Mouse (Mus musculus): ENCODE data around the gene Prepl. TPM values are rescaled to one million over a fixed set of nuclear protein-coding genes. Genes with fewer than 3 reads are reported as not detected.

Prepl gene
- polyA plus RNA-seq, 1 experiment from 2014 or later, result 23.8 TPM

DNA sequence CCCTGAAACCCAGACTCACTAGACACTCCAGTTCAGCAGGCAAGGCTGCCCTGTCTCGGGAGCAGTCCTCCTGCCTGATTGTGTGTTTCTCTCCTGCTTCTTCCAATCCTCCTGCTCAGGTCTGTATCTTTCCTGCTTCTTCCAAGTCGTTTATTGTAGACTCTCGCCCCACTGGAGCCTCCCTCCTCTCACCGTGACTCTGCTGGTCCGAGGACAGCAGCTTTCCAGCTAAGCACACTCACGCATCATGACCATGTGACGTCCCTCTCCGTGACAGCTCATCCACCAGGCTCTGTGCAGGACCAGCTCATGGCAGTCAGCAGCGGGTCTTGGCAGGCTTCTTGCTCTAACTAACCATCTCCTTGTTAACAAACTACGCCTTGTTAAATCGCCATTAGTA is 56.0 kb downstream of the Prepl start:
- Histone ChIP-seq H3K9me3 (no peaks in the 10 kb centered on the region), H3K27ac (no peak overlapping the region), H3K4me2 (no peak overlapping the region; the same call in 1 of the 2 replicates), H3K36me3 (no peaks in the 10 kb centered on the region), H3K9ac (no peak overlapping the region), H3K27me3 (no peaks in the 10 kb centered on the region), H3K4me1 (peaks cover 5% of the 10 kb centered on the region; the same call in 1 of the 2 replicates), H3K4me3 (no peak overlapping the region)
- 37% methylated on average over 11 of the region's 11 CpGs for WGBS
- peak; percentile 31; the same call in 1 of the 2 replicates for ATAC-seq (ENCODE audit: borderline replicate concordance, extremely low read depth, low FRiP score, low TSS enrichment)

- H3K9me3 ChIP-seq, result no peaks in the 10 kb centered on the region
- H3K4me3 ChIP-seq, result no peak overlapping the region
- WGBS, result 76% methylated on average over 3 of the region's 3 CpGs
- no peaks in the 10 kb centered on the region for H3K36me3 ChIP-seq
- H3K27me3 ChIP-seq, result no peaks in the 10 kb centered on the region
- H3K4me1 ChIP-seq, result peaks cover 5% of the 10 kb centered on the region; the same call in 1 of the 2 replicates
- H3K27ac ChIP-seq, result no peak overlapping the region
- H3K9ac ChIP-seq, result no peak overlapping the region
- no peak for ATAC-seq (ENCODE audit: borderline replicate concordance, extremely low read depth, low FRiP score, low TSS enrichment)
- H3K4me2 ChIP-seq, result no peak overlapping the region
Measured at GRCm38 (mm10) chr17:85033087-85033486, 57.0 kb downstream of the Prepl start.

- ATAC-seq (ENCODE audit: borderline replicate concordance, extremely low read depth, low FRiP score, low TSS enrichment), result no peak
- H3K36me3 ChIP-seq, result no peaks in the 10 kb centered on the region
- H3K9ac ChIP-seq, result no peak overlapping the region
- no peak overlapping the region for H3K27ac ChIP-seq
- WGBS, result 50% methylated on average over 5 of the region's 5 CpGs
- H3K9me3 ChIP-seq, result no peaks in the 10 kb centered on the region
- no peak overlapping the region for H3K4me3 ChIP-seq
- peaks cover 5% of the 10 kb centered on the region; the same call in 1 of the 2 replicates for H3K4me1 ChIP-seq
- no peak overlapping the region for H3K4me2 ChIP-seq
- no peaks in the 10 kb centered on the region for H3K27me3 ChIP-seq
Measured at GRCm38 (mm10) chr17:85030651-85031050, 59.4 kb downstream of the Prepl start.

DNA sequence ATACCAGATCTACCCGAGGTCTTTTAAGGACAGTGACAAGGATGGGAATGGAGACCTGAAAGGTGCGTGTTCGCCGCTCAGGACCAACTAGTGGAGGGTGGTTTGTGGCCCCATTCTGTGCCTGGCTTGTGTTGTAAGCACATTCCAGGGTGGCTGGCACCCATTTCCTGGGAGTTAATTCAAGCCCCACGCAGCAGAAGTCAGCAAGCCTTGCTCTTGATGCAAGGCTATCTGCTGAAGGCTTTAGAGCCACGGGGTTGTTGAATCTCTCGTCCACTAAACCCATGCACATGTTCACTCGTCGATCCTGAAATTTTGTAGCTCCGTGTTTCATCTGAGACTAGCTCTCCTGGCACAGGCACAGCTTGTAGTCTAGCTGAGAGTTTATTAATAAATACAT is 61.2 kb downstream of the Prepl start:
- WGBS, result 90% methylated on average over 10 of the region's 10 CpGs

DNA sequence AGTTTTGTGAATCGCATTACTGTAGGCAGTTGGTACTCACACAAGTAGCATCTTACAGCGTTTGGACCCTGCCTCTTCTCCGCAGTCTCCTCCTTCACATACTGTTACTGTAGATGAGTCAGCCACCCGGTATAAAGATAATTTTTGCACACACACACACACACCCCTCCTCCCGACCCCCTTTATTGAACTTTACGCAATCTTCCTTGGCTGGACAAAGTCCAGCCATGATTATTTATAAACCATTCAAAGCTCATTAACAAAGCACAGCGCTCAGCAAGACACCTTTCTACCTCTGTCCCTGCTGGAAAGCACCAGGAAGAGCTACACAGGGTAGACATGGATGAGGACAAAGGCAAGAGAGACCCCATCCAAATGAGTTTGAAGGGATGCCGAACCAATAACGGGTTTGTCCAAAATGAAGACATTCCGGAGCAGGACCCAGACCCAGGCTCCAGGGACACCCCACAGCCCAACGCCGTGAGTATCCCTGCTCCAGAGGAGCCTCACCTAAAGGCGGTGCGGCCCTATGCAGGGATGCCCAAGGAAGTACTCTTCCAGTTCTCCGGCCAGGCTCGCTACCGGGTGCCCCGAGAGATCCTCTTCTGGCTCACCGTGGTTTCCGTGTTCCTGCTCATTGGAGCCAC is 61.8 kb downstream of the Prepl start, which contains the start of gene Slc3a1:
Gene Slc3a1, plus strand, starts transcription at position 284 of the 647 bp plus-strand sequence.
- 86% methylated on average over 20 of the region's 20 CpGs for WGBS
- H3K27ac ChIP-seq, result no peak within 1 kb of the TSS

More for the DNA sequence above, 61.2 kb downstream of the Prepl start:
- no peak overlapping the region for H3K4me2 ChIP-seq
- ATAC-seq (ENCODE audit: borderline replicate concordance, extremely low read depth, low FRiP score, low TSS enrichment), result no peak
- H3K9ac ChIP-seq, result no peak overlapping the region
- H3K27me3 ChIP-seq, result no peaks in the 10 kb centered on the region
- H3K4me3 ChIP-seq, result no peak overlapping the region
- H3K27ac ChIP-seq, result no peak overlapping the region
- peaks cover under 1% of the 10 kb centered on the region for H3K4me1 ChIP-seq
- no peaks in the 10 kb centered on the region for H3K9me3 ChIP-seq
- no peaks in the 10 kb centered on the region for H3K36me3 ChIP-seq

GRCm38 (mm10) chr17:85027247-85027646 is 62.8 kb downstream of the Prepl start:
- H3K9me3 ChIP-seq, result no peaks in the 10 kb centered on the region
- H3K27me3 ChIP-seq, result no peaks in the 10 kb centered on the region
- no peaks in the 10 kb centered on the region for H3K36me3 ChIP-seq
- H3K4me2 ChIP-seq, result no peak overlapping the region
- H3K9ac ChIP-seq, result no peak overlapping the region
- ATAC-seq (ENCODE audit: borderline replicate concordance, extremely low read depth, low FRiP score, low TSS enrichment), result no peak
- 62% methylated on average over 3 of the region's 3 CpGs for WGBS
- no peak overlapping the region for H3K4me3 ChIP-seq
- H3K4me1 ChIP-seq, result no peaks in the 10 kb centered on the region; the same call in 1 of the 2 replicates
- H3K27ac ChIP-seq, result no peak overlapping the region

More for the DNA sequence above, 61.8 kb downstream of the Prepl start, which contains the start of gene Slc3a1:
- no peak within 1 kb of the TSS for H3K9ac ChIP-seq
- H3K4me2 ChIP-seq, result no peak within 1 kb of the TSS
- no peak within 1 kb of the TSS for H3K4me3 ChIP-seq
- H3K27me3 ChIP-seq, result no peaks in the 10 kb centered on the region
- no peaks in the 10 kb centered on the region for H3K9me3 ChIP-seq
- no peak for ATAC-seq (ENCODE audit: borderline replicate concordance, extremely low read depth, low FRiP score, low TSS enrichment)
- H3K36me3 ChIP-seq, result no peaks in the 10 kb centered on the region
- H3K4me1 ChIP-seq, result no peaks in the 10 kb centered on the region; the same call in 1 of the 2 replicates

DNA sequence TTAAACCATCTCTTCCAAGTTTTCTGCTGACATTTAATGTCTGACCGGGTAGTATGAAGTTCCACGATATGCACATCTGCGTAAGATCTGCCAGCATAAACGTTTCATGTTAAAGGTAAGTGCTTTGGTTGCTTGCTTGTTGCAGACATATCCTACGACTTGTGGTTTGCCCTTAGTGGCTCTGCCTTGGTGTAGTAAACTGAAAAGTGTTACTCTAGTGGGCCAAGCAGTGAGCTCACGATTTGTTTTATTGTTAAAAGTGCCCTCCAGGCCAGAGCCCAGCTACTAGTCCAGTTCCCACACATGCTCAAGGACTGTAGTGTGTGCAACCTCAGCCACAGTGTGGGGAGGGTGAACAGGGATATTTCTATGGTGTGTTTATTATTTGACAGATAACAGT is 63.6 kb downstream of the Prepl start:
- 81% methylated on average over 6 of the region's 6 CpGs for WGBS
- Histone ChIP-seq H3K27ac (no peak overlapping the region), H3K9me3 (no peaks in the 10 kb centered on the region), H3K4me1 (no peaks in the 10 kb centered on the region; the same call in 1 of the 2 replicates), H3K36me3 (no peaks in the 10 kb centered on the region), H3K9ac (no peak overlapping the region), H3K27me3 (no peaks in the 10 kb centered on the region), H3K4me3 (no peak overlapping the region), H3K4me2 (no peak overlapping the region)
- no peak for ATAC-seq (ENCODE audit: borderline replicate concordance, extremely low read depth, low FRiP score, low TSS enrichment)

GRCm38 (mm10) chr17:85025151-85025550 is 64.9 kb downstream of the Prepl start:
- no peak overlapping the region for H3K4me2 ChIP-seq
- H3K4me3 ChIP-seq, result no peak overlapping the region
- H3K27ac ChIP-seq, result no peak overlapping the region
- no peaks in the 10 kb centered on the region for H3K9me3 ChIP-seq
- WGBS, result 87% methylated on average over 6 of the region's 6 CpGs
- H3K27me3 ChIP-seq, result no peaks in the 10 kb centered on the region
- no peaks in the 10 kb centered on the region; the same call in 1 of the 2 replicates for H3K4me1 ChIP-seq
- ATAC-seq (ENCODE audit: borderline replicate concordance, extremely low read depth, low FRiP score, low TSS enrichment), result no peak
- H3K9ac ChIP-seq, result no peak overlapping the region
- H3K36me3 ChIP-seq, result no peaks in the 10 kb centered on the region

DNA sequence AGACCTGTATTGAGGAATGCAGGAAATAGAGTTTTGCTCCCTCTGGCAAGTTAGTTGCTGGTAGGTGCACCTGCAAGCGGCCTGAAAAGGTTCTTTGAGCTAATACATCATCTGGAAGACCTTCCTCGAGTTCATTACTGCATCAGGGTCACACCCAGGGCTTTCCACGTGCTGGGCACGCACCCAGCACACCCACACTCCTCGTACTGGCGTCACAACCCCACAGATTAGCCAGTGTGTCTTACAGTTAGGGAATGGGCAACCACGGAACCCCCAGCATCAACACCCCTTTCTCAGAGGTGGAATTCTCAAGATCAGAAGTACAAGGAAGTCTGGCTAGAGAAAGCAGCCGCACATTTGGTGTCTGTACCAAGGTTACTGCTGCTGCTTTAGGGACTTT is 65.8 kb downstream of the Prepl start:
- Histone ChIP-seq H3K36me3 (no peaks in the 10 kb centered on the region), H3K4me1 (no peaks in the 10 kb centered on the region; the same call in 1 of the 2 replicates), H3K27me3 (no peaks in the 10 kb centered on the region), H3K9ac (no peak overlapping the region), H3K4me2 (no peak overlapping the region), H3K9me3 (no peaks in the 10 kb centered on the region), H3K4me3 (no peak overlapping the region), H3K27ac (no peak overlapping the region)
- no peak for ATAC-seq (ENCODE audit: borderline replicate concordance, extremely low read depth, low FRiP score, low TSS enrichment)
- WGBS, result 85% methylated on average over 8 of the region's 8 CpGs

DNA sequence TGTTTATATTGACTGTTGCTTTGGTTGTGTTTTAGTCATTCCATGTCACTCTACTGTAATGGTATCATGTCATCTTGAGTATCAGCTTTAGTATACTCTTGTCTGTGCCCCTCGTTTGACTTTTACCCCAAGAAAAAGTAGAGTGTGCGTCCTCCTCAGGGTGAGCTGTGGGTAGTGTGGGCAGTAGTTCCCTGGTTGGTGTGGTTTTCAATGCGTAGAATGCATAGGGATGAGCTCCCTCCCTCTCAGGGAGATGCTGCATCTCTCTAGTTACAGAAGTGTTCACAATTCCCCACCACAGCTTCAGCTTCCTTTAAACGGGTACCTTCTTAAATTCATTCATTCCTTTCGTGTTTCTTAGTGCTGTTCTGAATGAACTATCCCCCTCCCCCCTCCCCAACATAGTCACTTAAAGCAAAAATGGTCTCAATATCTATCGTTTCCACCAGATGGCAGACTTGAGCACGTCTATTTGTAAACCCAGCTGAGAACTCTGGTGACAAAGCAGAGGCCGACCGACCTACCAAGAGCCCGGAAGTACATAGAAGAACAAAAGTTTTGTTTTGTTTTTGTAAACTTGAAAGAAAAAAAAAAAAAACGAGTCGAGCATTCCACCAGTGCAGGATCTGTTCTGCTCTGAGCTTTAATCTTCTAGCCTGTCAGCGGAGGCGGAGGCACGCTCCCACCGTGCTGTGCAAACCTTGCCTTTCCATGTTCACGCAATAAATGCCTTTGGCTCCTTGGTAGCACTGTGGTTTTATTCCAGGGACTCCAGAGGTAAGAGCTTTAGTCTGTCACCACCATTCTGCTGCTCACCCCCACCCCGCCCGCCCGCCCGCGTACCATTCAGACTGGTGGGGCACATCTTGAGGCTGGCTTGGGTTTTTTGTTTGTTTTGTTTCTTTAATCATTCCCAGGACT is 66.5 kb downstream of the Prepl start:
- H3K9ac ChIP-seq, result no peak overlapping the region
- peak overlapping the region; percentile 32; the same call in 1 of the 2 replicates for H3K4me2 ChIP-seq
- ATAC-seq (ENCODE audit: borderline replicate concordance, extremely low read depth, low FRiP score, low TSS enrichment), result no peak
- WGBS, result 53% methylated on average over 22 of the region's 22 CpGs
- H3K27me3 ChIP-seq, result no peaks in the 10 kb centered on the region
- no peak overlapping the region for H3K4me3 ChIP-seq
- no peaks in the 10 kb centered on the region for H3K9me3 ChIP-seq
- no peaks in the 10 kb centered on the region; the same call in 1 of the 2 replicates for H3K4me1 ChIP-seq
- no peak overlapping the region for H3K27ac ChIP-seq
- H3K36me3 ChIP-seq, result no peaks in the 10 kb centered on the region

DNA sequence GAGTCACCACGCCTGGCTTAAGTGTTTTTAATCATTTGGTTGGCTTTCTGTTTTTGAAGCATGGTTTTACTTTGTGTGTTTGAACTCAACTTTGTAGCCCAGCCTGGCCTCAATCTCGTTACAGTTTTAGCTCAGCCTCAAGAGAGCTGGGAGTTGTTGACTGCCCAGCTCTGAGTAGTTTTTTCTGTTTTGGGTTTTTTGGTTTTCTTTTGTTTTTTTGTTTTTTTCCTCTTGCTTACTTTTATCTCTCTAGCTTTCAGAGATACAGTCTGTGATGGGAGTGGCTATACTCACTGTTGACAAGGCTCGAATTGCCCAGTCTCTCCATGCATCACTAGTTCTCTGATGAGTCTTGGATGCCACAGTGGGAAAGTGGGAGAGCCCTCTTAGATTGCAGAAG is 69.7 kb downstream of the Prepl start:
- no peaks in the 10 kb centered on the region for H3K9me3 ChIP-seq
- no peak overlapping the region for H3K4me2 ChIP-seq
- 72% methylated on average over 3 of the region's 3 CpGs for WGBS
- H3K27ac ChIP-seq, result no peak overlapping the region
- ATAC-seq (ENCODE audit: borderline replicate concordance, extremely low read depth, low FRiP score, low TSS enrichment), result no peak
- no peak overlapping the region for H3K9ac ChIP-seq
- 0 out of 2 replicates have a peak, but pooled peaks cover 2% of the 10 kb centered on the region for H3K36me3 ChIP-seq
- H3K4me1 ChIP-seq, result no peaks in the 10 kb centered on the region; the same call in 1 of the 2 replicates
- no peaks in the 10 kb centered on the region for H3K27me3 ChIP-seq
- H3K4me3 ChIP-seq, result no peak overlapping the region

- Histone ChIP-seq H3K4me3 (no peak overlapping the region), H3K36me3 (0 out of 2 replicates have a peak, but pooled peaks cover 2% of the 10 kb centered on the region), H3K9ac (no peak overlapping the region), H3K4me2 (no peak overlapping the region), H3K27ac (no peak overlapping the region), H3K27me3 (no peaks in the 10 kb centered on the region), H3K9me3 (no peaks in the 10 kb centered on the region), H3K4me1 (no peaks in the 10 kb centered on the region; the same call in 1 of the 2 replicates)
- ATAC-seq (ENCODE audit: borderline replicate concordance, extremely low read depth, low FRiP score, low TSS enrichment), result no peak
- WGBS, result 87% methylated on average over 5 of the region's 5 CpGs
Measured at GRCm38 (mm10) chr17:85018794-85019193, 71.2 kb downstream of the Prepl start.
